Mouse (Mus musculus) forebrain, embryonic 15.5 days (tissue): ENCODE data around the gene Psmb1. TPM values are rescaled to one million over a fixed set of nuclear protein-coding genes. Genes with fewer than 3 reads are reported as not detected.
A peak's percentile ranks its signal among the peaks of the same experiment; 100 is the strongest.
"Not testable (repeated sequence)": the region's sequence is repeated elsewhere in the genome, so short reads cannot be mapped to it uniquely, and the experiment has no call there.

ENCODE experiments used
- ATAC-seq: fragments of 200-750 bp; cut with Nextera tagmentation; replicated peaks from 2 replicates; pipeline ENCODE4 v1.8.0; 2017; ENCODE audit warnings: mild to moderate bottlenecking, moderate TSS enrichment, moderate library complexity
- H3K27ac ChIP-seq: fragments of 300-500 bp; sonication (generic); replicated peaks from 2 replicates; pipeline ENCODE4 v1.5.1; 2015; ENCODE audit warnings: mild to moderate bottlenecking, inconsistent platforms
- H3K27me3 ChIP-seq: fragments of 300-500 bp; sonication (generic); 2 replicates; pipeline ENCODE4 v1.6.1; 2015; ENCODE audit warnings: inconsistent platforms
- H3K36me3 ChIP-seq: fragments of 300-500 bp; sonication (generic); 2 replicates; pipeline ENCODE4 v1.6.1; 2015; ENCODE audit warnings: mild to moderate bottlenecking, inconsistent platforms
- H3K4me1 ChIP-seq: fragments of 300-500 bp; sonication (generic); 2 replicates; pipeline ENCODE4 v1.6.1; 2015; ENCODE audit warnings: inconsistent platforms
- H3K4me2 ChIP-seq: fragments of 300-500 bp; sonication (generic); replicated peaks from 2 replicates; pipeline ENCODE4 v1.6.1; 2015; ENCODE audit warnings: mild to moderate bottlenecking, inconsistent platforms
- H3K4me3 ChIP-seq: fragments of 300-500 bp; sonication (generic); 2 replicates; pipeline ENCODE4 v1.5.1; 2015; ENCODE audit warnings: mild to moderate bottlenecking, inconsistent platforms
- H3K9ac ChIP-seq: fragments of 300-500 bp; sonication (generic); replicated peaks from 2 replicates; pipeline ENCODE4 v1.6.1; 2015; ENCODE audit warnings: mild to moderate bottlenecking, inconsistent platforms
- H3K9me3 ChIP-seq: fragments of 300-500 bp; sonication (generic); 2 replicates; pipeline ENCODE4 v1.6.1; 2016; ENCODE audit warnings: inconsistent platforms
- WGBS: fragments of 180-500 bp; shearing (Covaris S2); methylation state at CpG from one replicate; pipeline ENCODE4 v1.1.7; 2015; ENCODE audit warnings: mixed read lengths; 5-methylcytosine and 5-hydroxymethylcytosine counted together
- polyA plus RNA-seq: library from polyadenylated mRNA; unstranded; fragments of >200 nt; fragmentation: Nextera tagmentation; extraction: Ambion mirVana; gene quantifications from 2 replicates; pipeline ENCODE4 v1.2.1, GENCODE M21; 2015

Gene Psmb1
- polyA plus RNA-seq, 1 experiment from 2014 or later, result 238 TPM

GRCm38 (mm10) chr17:15456595-15456994, 43.0 kb downstream of the Psmb1 start:
- WGBS, result 89% methylated on average over 2 of the region's 2 CpGs
- H3K27ac ChIP-seq, result no peak overlapping the region
- H3K36me3 ChIP-seq, result no peaks in the 10 kb centered on the region
- H3K9me3 ChIP-seq, result no peaks in the 10 kb centered on the region
- no peak overlapping the region for H3K4me2 ChIP-seq
- H3K27me3 ChIP-seq, result no peaks in the 10 kb centered on the region
- H3K4me3 ChIP-seq, result no peak overlapping the region
- no peak overlapping the region for H3K9ac ChIP-seq
- no peak for ATAC-seq
- H3K4me1 ChIP-seq, result no peaks in the 10 kb centered on the region

GRCm38 (mm10) chr17:15455203-15455602, 44.3 kb downstream of the Psmb1 start:
- H3K4me2 ChIP-seq, result no peak overlapping the region

DNA sequence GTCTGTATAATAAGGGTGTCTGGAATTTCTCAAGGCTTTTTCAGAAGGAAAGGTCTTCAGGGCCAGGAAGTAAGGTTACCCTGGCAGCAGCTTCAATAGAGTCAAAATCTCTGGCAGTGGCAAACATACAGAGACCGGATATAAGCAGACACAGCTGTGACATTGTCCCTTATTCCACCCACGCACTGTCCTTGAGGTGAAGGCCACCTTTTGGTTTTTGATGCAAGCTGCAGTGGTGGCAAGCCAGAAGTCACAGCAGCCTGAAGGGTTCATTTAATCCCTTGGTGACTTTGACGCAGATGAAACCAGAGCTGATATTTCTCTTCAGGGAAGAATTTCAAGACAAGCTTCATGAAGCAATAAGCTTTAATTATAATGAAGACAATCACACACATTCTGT, 49.9 kb downstream of the Psmb1 start:
- Histone ChIP-seq H3K9ac (no peak overlapping the region), H3K4me2 (no peak overlapping the region), H3K27ac (no peak overlapping the region), H3K27me3 (no peaks in the 10 kb centered on the region), H3K4me1 (no peaks in the 10 kb centered on the region), H3K4me3 (no peak overlapping the region), H3K9me3 (no peaks in the 10 kb centered on the region), H3K36me3 (no peaks in the 10 kb centered on the region)
- ATAC-seq, result no peak
- WGBS, result 87% methylated on average over 3 of the region's 3 CpGs

More at GRCm38 (mm10) chr17:15455203-15455602, 44.3 kb downstream of the Psmb1 start:
- Histone ChIP-seq H3K36me3 (no peaks in the 10 kb centered on the region), H3K4me1 (no peaks in the 10 kb centered on the region), H3K27ac (no peak overlapping the region), H3K9me3 (no peaks in the 10 kb centered on the region), H3K4me3 (no peak overlapping the region), H3K27me3 (no peaks in the 10 kb centered on the region), H3K9ac (no peak overlapping the region)
- no peak for ATAC-seq
- 85% methylated on average over 4 of the region's 4 CpGs for WGBS

- H3K9me3 ChIP-seq, H3K4me1 ChIP-seq, H3K4me3 ChIP-seq, H3K4me2 ChIP-seq, H3K27ac ChIP-seq, H3K9ac ChIP-seq, H3K27me3 ChIP-seq, H3K36me3 ChIP-seq, ATAC-seq: not testable (repeated sequence)
- WGBS, result 75% methylated on average over 6 of the region's 6 CpGs
Measured at GRCm38 (mm10) chr17:15449144-15449543, 50.4 kb downstream of the Psmb1 start.

DNA sequence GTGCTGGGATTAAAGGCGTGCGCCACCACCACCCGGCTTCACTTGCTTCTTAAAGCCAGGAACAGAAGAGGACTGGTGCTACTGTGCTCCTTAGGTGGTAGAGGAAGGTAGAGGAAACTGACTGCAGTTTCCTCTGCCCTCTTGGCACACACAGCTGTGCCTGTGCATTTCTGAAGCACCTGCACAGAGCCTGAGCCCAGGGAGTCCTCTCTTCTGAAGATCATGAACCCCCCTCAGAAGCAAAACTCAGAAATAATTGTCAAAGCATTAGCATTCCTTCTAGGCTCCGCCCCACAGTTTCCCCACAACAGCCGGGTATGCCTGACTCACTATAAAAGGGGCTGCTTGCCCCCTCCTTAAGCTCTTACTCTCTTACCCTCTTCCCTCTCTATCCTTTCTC, 51.7 kb downstream of the Psmb1 start:
- no peak overlapping the region for H3K4me3 ChIP-seq
- no peak overlapping the region for H3K9ac ChIP-seq
- no peaks in the 10 kb centered on the region for H3K27me3 ChIP-seq
- H3K27ac ChIP-seq, result no peak overlapping the region
- H3K9me3 ChIP-seq, result no peaks in the 10 kb centered on the region
- H3K4me1 ChIP-seq, result no peaks in the 10 kb centered on the region
- no peak for ATAC-seq
- no peak overlapping the region for H3K4me2 ChIP-seq
- H3K36me3 ChIP-seq, result no peaks in the 10 kb centered on the region
- WGBS, result 79% methylated on average over 5 of the region's 5 CpGs

DNA sequence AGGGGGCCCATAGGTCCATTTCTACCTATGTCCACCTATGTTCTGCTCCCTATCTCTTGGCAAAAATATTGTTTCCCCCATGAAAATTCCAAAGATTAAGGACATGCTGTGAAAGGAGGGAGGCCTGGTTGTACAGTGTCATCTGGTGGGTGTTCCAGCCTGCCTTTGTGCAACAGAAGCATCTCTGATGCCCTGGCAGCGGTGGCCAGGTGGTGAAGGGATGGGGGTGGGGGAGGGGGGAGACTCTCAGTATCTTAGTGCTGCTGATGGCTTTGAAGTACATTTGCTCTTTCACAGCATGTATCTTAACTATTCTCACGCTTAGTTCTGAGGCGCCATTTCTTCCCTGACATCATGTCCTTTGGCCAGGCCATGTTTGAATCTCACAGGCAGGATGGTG, 54.1 kb downstream of the Psmb1 start:
- Histone ChIP-seq H3K4me2 (no peak overlapping the region), H3K9ac (no peak overlapping the region), H3K36me3 (no peaks in the 10 kb centered on the region), H3K9me3 (no peaks in the 10 kb centered on the region), H3K27ac (no peak overlapping the region), H3K4me1 (peaks cover 10% of the 10 kb centered on the region), H3K27me3 (no peaks in the 10 kb centered on the region), H3K4me3 (no peak overlapping the region)
- no peak for ATAC-seq
- 86% methylated on average over 3 of the region's 3 CpGs for WGBS

DNA sequence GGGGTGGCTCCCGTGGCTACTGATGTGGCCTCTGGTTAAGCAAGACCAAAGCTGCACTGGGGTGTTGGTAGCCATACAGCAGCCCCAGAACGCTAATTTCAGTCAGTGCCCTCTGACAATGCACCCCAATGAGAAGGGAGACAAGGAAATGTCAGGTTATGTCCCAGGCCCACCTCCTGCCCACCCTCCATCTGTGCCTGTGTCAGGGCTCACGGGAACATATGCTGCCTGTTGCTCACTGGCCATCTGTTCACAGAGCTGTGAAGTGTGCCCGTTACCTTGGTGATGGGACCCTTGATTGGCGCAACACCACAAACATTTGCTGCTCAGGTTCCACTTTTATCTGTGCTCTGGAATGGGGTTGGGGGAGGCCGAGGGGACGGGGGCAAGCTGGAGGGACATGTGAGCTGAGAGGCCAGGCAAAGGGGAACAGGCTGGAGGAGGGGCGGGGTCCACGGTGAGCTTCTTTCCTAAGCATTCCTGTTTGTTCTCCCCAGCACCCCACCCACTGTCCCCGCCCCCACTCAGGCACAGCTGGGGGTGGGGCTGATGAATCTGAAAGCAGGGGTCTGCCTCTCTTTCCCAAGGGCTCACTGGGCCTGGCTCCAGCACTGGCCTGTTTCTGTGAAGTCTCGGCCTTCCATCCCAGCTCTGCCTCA, 59.0 kb downstream of the Psmb1 start:
- peak; percentile 94 for ATAC-seq
- Histone ChIP-seq H3K27ac (peak overlapping the region; percentile 31; the same call in 1 of the 2 replicates), H3K9ac (no peak overlapping the region), H3K4me1 (peaks cover 18% of the 10 kb centered on the region), H3K9me3 (no peaks in the 10 kb centered on the region), H3K27me3 (no peaks in the 10 kb centered on the region), H3K4me2 (peak overlapping the region; percentile 22), H3K4me3 (no peak overlapping the region), H3K36me3 (no peaks in the 10 kb centered on the region)
- 2% methylated on average over 11 of the region's 11 CpGs for WGBS

DNA sequence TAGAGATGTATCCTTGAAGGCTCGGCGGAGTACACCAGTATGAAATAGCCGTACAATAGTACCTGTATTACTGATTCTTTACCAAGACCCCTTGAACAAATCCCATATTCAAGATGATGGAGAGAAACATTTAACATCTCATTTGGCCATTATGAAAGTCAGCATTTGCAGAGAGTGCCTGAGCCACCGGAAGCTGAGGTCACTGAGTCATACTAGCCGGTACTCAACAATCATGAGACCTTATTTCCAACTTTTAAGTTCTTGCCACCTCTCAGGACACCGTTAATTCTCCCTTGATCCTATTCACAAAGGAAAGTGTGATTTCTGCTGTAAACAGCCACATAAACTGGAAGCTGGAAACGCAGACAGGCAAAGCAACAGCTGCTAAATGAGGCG, 59.5 kb downstream of the Psmb1 start:
- Histone ChIP-seq H3K4me3 (no peak overlapping the region), H3K4me2 (no peak overlapping the region), H3K27ac (peak overlapping the region; percentile 31; the same call in 1 of the 2 replicates), H3K36me3 (no peaks in the 10 kb centered on the region), H3K9ac (no peak overlapping the region), H3K27me3 (no peaks in the 10 kb centered on the region), H3K9me3 (no peaks in the 10 kb centered on the region), H3K4me1 (peaks cover 18% of the 10 kb centered on the region)
- no peak for ATAC-seq
- 54% methylated on average over 8 of the region's 8 CpGs for WGBS

GRCm38 (mm10) chr17:15434748-15435147, 64.8 kb downstream of the Psmb1 start:
- Histone ChIP-seq H3K27me3 (no peaks in the 10 kb centered on the region), H3K4me2 (no peak overlapping the region), H3K9ac (no peak overlapping the region), H3K27ac (no peak overlapping the region), H3K4me3 (no peak overlapping the region), H3K36me3 (peaks cover 27% of the 10 kb centered on the region), H3K9me3 (no peaks in the 10 kb centered on the region), H3K4me1 (peaks cover under 1% of the 10 kb centered on the region; the same call in 1 of the 2 replicates)
- no peak for ATAC-seq
- 82% methylated on average over 3 of the region's 3 CpGs for WGBS

DNA sequence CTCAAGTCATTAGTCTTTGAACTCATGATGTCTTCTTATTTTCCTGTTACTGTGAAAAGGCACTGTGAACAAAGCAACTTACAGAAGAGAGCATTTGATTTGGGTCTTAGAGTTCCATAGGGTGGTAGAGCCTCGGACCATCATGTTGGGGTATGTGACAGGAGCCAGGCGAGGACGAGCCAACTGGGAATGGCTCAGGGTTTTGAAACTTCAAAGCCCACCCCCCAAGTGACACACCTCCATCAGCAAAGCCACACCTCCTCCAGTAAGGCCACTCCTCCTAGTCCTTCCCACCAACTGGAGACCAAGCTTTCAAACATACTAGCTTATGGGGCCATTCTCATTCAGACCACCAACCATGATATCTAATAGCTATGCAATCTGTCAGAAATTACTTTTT, 67.5 kb downstream of the Psmb1 start:
- H3K9ac ChIP-seq, result no peak overlapping the region
- no peaks in the 10 kb centered on the region for H3K9me3 ChIP-seq
- H3K4me3 ChIP-seq, result no peak overlapping the region
- ATAC-seq, result no peak
- peaks cover 50% of the 10 kb centered on the region for H3K36me3 ChIP-seq
- H3K27me3 ChIP-seq, result no peaks in the 10 kb centered on the region
- WGBS, result 87% methylated on average over 3 of the region's 3 CpGs
- H3K4me2 ChIP-seq, result no peak overlapping the region
- no peak overlapping the region for H3K27ac ChIP-seq
- H3K4me1 ChIP-seq, result no peaks in the 10 kb centered on the region

DNA sequence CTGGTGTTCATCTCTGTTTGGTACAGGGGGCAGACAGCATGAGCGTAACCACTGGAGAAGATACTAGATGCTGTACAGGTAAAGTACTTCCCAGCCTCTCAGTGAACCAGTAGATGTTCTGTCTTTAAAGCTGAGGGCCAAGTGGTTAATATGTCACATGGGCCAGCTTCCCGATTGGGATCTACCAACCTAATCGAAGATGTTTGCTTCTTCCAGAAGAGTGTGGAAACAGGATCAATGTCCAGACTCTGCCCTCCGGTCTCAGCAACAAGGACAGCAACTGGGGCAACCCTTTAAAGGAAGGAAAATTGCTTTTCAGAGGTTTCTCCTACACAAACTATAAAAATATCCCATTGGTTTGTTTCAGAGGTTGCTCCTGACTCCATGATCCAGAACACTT, 68.0 kb downstream of the Psmb1 start:
- H3K9me3 ChIP-seq, result no peaks in the 10 kb centered on the region
- H3K27me3 ChIP-seq, result no peaks in the 10 kb centered on the region
- no peak overlapping the region for H3K27ac ChIP-seq
- H3K4me3 ChIP-seq, result no peak overlapping the region
- no peak overlapping the region for H3K9ac ChIP-seq
- no peak overlapping the region for H3K4me2 ChIP-seq
- ATAC-seq, result no peak
- no peaks in the 10 kb centered on the region for H3K4me1 ChIP-seq
- 95% methylated on average over 4 of the region's 4 CpGs for WGBS
- H3K36me3 ChIP-seq, result peaks cover 54% of the 10 kb centered on the region

- WGBS, result 60% methylated on average over 5 of the region's 5 CpGs
- ATAC-seq, result peak; percentile 77
- Histone ChIP-seq H3K4me3 (no peak overlapping the region), H3K27ac (no peak overlapping the region), H3K4me1 (no peaks in the 10 kb centered on the region), H3K9ac (no peak overlapping the region), H3K9me3 (no peaks in the 10 kb centered on the region), H3K4me2 (no peak overlapping the region), H3K36me3 (peaks cover 57% of the 10 kb centered on the region), H3K27me3 (no peaks in the 10 kb centered on the region)
Measured at GRCm38 (mm10) chr17:15431021-15431514, 68.5 kb downstream of the Psmb1 start.

DNA sequence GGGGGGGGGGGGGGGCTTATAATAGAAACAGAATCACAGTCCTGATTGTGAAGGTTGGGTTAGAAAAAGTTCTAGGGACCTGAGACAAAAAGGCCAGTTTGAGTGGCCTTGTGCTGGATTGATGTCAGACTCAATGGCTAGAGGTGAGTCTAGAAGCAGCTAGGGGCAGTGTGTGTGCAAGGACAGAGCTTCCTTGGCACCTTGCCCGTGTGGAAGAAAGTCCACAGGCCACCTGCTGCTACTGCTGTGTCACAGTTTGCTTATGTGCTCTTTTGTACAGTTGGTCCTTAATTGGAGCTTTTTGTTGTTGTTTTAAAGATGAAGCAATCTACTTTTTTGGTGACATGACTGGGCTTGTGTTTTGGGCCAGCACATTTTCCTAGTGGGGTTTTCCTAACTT, 69.6 kb downstream of the Psmb1 start:
- no peak for ATAC-seq
- H3K4me2 ChIP-seq, result no peak overlapping the region
- no peaks in the 10 kb centered on the region for H3K4me1 ChIP-seq
- no peak overlapping the region for H3K27ac ChIP-seq
- H3K36me3 ChIP-seq, result peaks cover 69% of the 10 kb centered on the region
- no peaks in the 10 kb centered on the region for H3K9me3 ChIP-seq
- no peak overlapping the region for H3K4me3 ChIP-seq
- no peak overlapping the region for H3K9ac ChIP-seq
- WGBS, result 41% methylated on average over 1 of the region's 1 CpGs
- no peaks in the 10 kb centered on the region for H3K27me3 ChIP-seq
